Comparison of ENCODE assay signal across 13 mouse cellular contexts in the genomic region with DNA sequence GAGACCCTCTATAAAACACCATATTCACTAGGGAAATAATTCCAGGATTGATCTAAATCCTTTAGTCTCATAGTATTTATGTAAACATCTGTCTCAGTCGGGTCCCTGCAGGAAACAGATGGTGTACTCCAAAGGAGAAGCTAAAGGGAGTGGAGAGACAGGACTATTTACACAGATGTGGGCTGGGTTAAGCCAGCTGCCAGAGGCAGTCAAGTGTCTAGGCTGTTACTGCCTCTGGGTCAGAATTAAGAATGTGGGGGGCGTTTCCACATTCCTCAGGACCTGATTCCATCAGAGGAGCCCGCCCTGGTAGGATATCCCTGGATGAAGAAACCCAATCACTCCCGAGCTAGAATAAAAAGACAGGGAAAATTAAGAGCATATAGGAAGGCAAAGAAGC.
DNase-seq lines count a peak whose midpoint lies in the region; ATAC-seq lines count a peak whose summit lies in the region.
"Had no signal": no experiment of that assay in that cellular context is flagged by ENCODE, and none has a peak within 500 bp of the region (broad histone marks: within the 10 kb centered on the region; RNA-seq: fewer than 3 reads in every experiment).

No protein-coding gene starts in this region.

- H3K36me3 ChIP-seq in kidney, embryonic 14.5 days (ENCODE audit: control insufficient read depth, insufficient read depth, low read length): no peaks in the 10 kb centered on the region
- H3K36me3 ChIP-seq in embryonic facial prominence, embryonic 10.5 days (replicated peaks): no peaks in the 10 kb centered on the region
- H3K36me3 ChIP-seq: liver, embryonic 13.5 days had no signal

- peaks cover 4% of the 10 kb centered on the region; the same call in 1 of the 2 replicates for H3K9me3 ChIP-seq in kidney, embryonic 14.5 days (ENCODE audit: control insufficient read depth, low read length)
- H3K9me3 ChIP-seq in embryonic facial prominence, embryonic 10.5 days: peaks cover 9% of the 10 kb centered on the region; the same call in 1 of the 2 replicates

- H3K4me3 ChIP-seq in kidney, embryonic 14.5 days (ENCODE audit: low read length): no peak overlapping the region
- no peak overlapping the region for H3K4me3 ChIP-seq in embryonic facial prominence, embryonic 10.5 days
- H3K4me3 ChIP-seq: liver, embryonic 13.5 days had no signal

- no peaks in the 10 kb centered on the region for H3K4me1 ChIP-seq in kidney, embryonic 14.5 days (ENCODE audit: control insufficient read depth, insufficient read depth, low read length)
- peaks cover 14% of the 10 kb centered on the region for H3K4me1 ChIP-seq in embryonic facial prominence, embryonic 10.5 days
- H3K4me1 ChIP-seq: liver, embryonic 13.5 days had no signal

- H3K27me3 ChIP-seq in kidney, embryonic 14.5 days (ENCODE audit: control insufficient read depth, insufficient read depth, low read length): no peaks in the 10 kb centered on the region
- no peaks in the 10 kb centered on the region for H3K27me3 ChIP-seq in embryonic facial prominence, embryonic 10.5 days (replicated peaks; ENCODE audit: low read depth, poor library complexity, severe bottlenecking)
- H3K27me3 ChIP-seq: liver, embryonic 13.5 days had no signal

- no peak overlapping the region for H3K4me2 ChIP-seq in kidney, embryonic 14.5 days (replicated peaks; ENCODE audit: low read depth, low read length)
- H3K4me2 ChIP-seq: liver, embryonic 13.5 days had no signal

- no peak overlapping the region for H3K27ac ChIP-seq in kidney, embryonic 14.5 days (ENCODE audit: low read depth, low read length)
- no peak overlapping the region for H3K27ac ChIP-seq in embryonic facial prominence, embryonic 10.5 days (replicated peaks)
- H3K27ac ChIP-seq: liver, embryonic 13.5 days had no signal

- no peak for DNase-seq in kidney, adult 9 months
- DNase-seq in R1 (ENCODE audit: low read depth, low spot score): peak; percentile 57
- peak; percentile 58 for DNase-seq in embryonic facial prominence, embryonic 10.5 days (ENCODE audit: low spot score)
- DNase-seq in lung, postnatal 14 days: peak; percentile 8
- no peak for DNase-seq in adrenal gland, postnatal 25 days
- no peak for DNase-seq in Muller cell, postnatal 12 days (ENCODE audit: inconsistent ontology term)
- DNase-seq: adrenal gland, postnatal 36 days; cerebellum, postnatal 10 days; heart, postnatal 14 days; liver, embryonic 13.5 days; right cerebral cortex, adult 18-20 months; thymus, adult 18-20 months had no signal

- ATAC-seq in kidney, embryonic 14.5 days (ENCODE audit: low FRiP score, low TSS enrichment): peak; percentile 88

- WGBS in kidney, embryonic 14.5 days: 8% methylated on average over 4 of the region's 4 CpGs
- 26% methylated on average over 4 of the region's 4 CpGs for WGBS in embryonic facial prominence, embryonic 10.5 days

- no peak overlapping the region for H3K9ac ChIP-seq in kidney, embryonic 14.5 days (ENCODE audit: low read depth, low read length)
- H3K9ac ChIP-seq: liver, embryonic 13.5 days had no signal

Comparison
In these comparisons a context has a peak if more than half of its experiments do, and no peak if none do; other contexts are left out.
1. DNase-seq: peak in R1 (single experiment), embryonic facial prominence, embryonic 10.5 days (single experiment) and lung, postnatal 14 days (single experiment); none in kidney, adult 9 months (single experiment), adrenal gland, postnatal 25 days (single experiment) and Muller cell, postnatal 12 days (single experiment).